Mouse (Mus musculus) MEL (cell line): Measurements from ENCODE around the gene Samd8. TPM values are rescaled to one million over a fixed set of nuclear protein-coding genes. Genes with fewer than 3 reads are reported as not detected.
A peak's percentile ranks its signal among the peaks of the same experiment; 100 is the strongest.

Experiments
- DNase-seq: peaks from one replicate; pipeline ENCODE4 v3.0.0; 2011; ENCODE audit warnings: low read depth, low spot score
- H3K27ac ChIP-seq: 2 replicates; pipeline ENCODE4 v1.5.1; 2012; ENCODE audit warnings: low read depth, mild to moderate bottlenecking, control low read depth, low read length, moderate library complexity; ENCODE audit not compliant: control insufficient read depth
- H3K27me3 ChIP-seq, 2 experiments: fragments of 150-350 bp in 1 of 2; sonication (generic) in 1 of 2; 2 replicates each; pipeline ENCODE4 v1.6.1; 2012; ENCODE audit warnings: low read length in 2 of 2, mild to moderate bottlenecking in 2 of 2, improper control_type of control experiment in 1 of 2, moderate library complexity in 1 of 2; ENCODE audit not compliant: insufficient read depth in 2 of 2, control insufficient read depth in 1 of 2
- H3K36me3 ChIP-seq, 2 experiments: 2 replicates each; pipeline ENCODE4 v1.6.1; 2012 to 2014; ENCODE audit warnings: low read length in 2 of 2, improper control_type of control experiment in 1 of 2, inconsistent platforms in 1 of 2, mild to moderate bottlenecking in 1 of 2; ENCODE audit not compliant: insufficient read depth in 2 of 2, control insufficient read depth in 1 of 2
- H3K4me1 ChIP-seq, 2 experiments: fragments of 150-350 bp in 1 of 2; sonication (generic) in 1 of 2; 2 replicates each; pipeline ENCODE4 v1.6.1; 2012; ENCODE audit warnings: low read length in 2 of 2, improper control_type of control experiment in 1 of 2, mild to moderate bottlenecking in 1 of 2; ENCODE audit not compliant: insufficient read depth in 2 of 2, control insufficient read depth in 1 of 2
- H3K4me3 ChIP-seq, 2 experiments: fragments of 150-350 bp in 1 of 2; sonication (generic) in 1 of 2; 2 replicates each; pipeline ENCODE4 v1.5.1; 2012; ENCODE audit warnings: low read depth in 2 of 2, low read length in 2 of 2, mild to moderate bottlenecking in 2 of 2, moderate library complexity in 2 of 2, control low read depth in 1 of 2, improper control_type of control experiment in 1 of 2; ENCODE audit not compliant: control insufficient read depth in 1 of 2, insufficient read depth in 1 of 2
- H3K79me2 ChIP-seq: 2 replicates; pipeline ENCODE4 v1.6.1; 2012; ENCODE audit warnings: mild to moderate bottlenecking, low read length, moderate library complexity; ENCODE audit not compliant: control insufficient read depth, poor library complexity, insufficient read depth
- H3K9ac ChIP-seq: 2 replicates; pipeline ENCODE4 v1.6.1; 2012; ENCODE audit warnings: low read depth, mild to moderate bottlenecking, control low read depth, low read length, moderate library complexity; ENCODE audit not compliant: control insufficient read depth, poor library complexity, severe bottlenecking
- H3K9me3 ChIP-seq: fragments of 150-350 bp; sonication (generic); replicated peaks from 2 replicates; pipeline ENCODE4 v1.6.1; 2012; ENCODE audit warnings: mild to moderate bottlenecking, low read length, improper control_type of control experiment, moderate library complexity; ENCODE audit not compliant: insufficient read depth
- CHD1 ChIP-seq: IDR thresholded peaks from 2 replicates; pipeline ENCODE4 v1.6.1; 2012; ENCODE audit warnings: low read depth, mild to moderate bottlenecking, inconsistent platforms, low read length, improper control_type of control experiment
- CTCF ChIP-seq, 3 experiments: IDR thresholded peaks in 2 of 3; conservative IDR thresholded peaks in 1 of 3; 2 replicates each; pipeline ENCODE4 v1.5.1; 2011 to 2012; ENCODE audit warnings: low read length in 3 of 3, low read depth in 2 of 3, mild to moderate bottlenecking in 2 of 3, improper control_type of control experiment in 1 of 3, inconsistent platforms in 1 of 3, mixed read lengths in 1 of 3, moderate library complexity in 1 of 3; ENCODE audit not compliant: control insufficient read depth in 1 of 3, insufficient read depth in 1 of 3, poor library complexity in 1 of 3, severe bottlenecking in 1 of 3
- EP300 ChIP-seq, 2 experiments: IDR thresholded peaks; 2 replicates each; pipeline ENCODE4 v1.6.1; 2011; ENCODE audit warnings: improper control_type of control experiment in 2 of 2, low read length in 2 of 2, low read depth in 1 of 2, mild to moderate bottlenecking in 1 of 2
- ETS1 ChIP-seq: IDR thresholded peaks from 2 replicates; pipeline ENCODE4 v1.6.1; 2012; ENCODE audit warnings: low read depth, mild to moderate bottlenecking, inconsistent platforms, low read length, improper control_type of control experiment, moderate library complexity
- HCFC1 ChIP-seq: IDR thresholded peaks from 2 replicates; pipeline ENCODE4 v1.6.1; 2012; ENCODE audit warnings: low read depth, mild to moderate bottlenecking, inconsistent platforms, low read length, improper control_type of control experiment, moderate library complexity
- JUND ChIP-seq: IDR thresholded peaks from 2 replicates; pipeline ENCODE4 v1.6.1; 2011; ENCODE audit warnings: low read depth, mild to moderate bottlenecking, improper control_type of control experiment, low read length
- KAT2A ChIP-seq: conservative IDR thresholded peaks from 2 replicates; pipeline ENCODE4 v1.6.1; 2012; ENCODE audit warnings: low read depth, low read length, improper control_type of control experiment, inconsistent platforms
- MAFK ChIP-seq: IDR thresholded peaks from 2 replicates; pipeline ENCODE4 v1.6.1; 2011; ENCODE audit warnings: low read depth, mild to moderate bottlenecking, low read length, improper control_type of control experiment, borderline replicate concordance
- MAX ChIP-seq: IDR thresholded peaks from 2 replicates; pipeline ENCODE4 v1.6.1; 2011; ENCODE audit warnings: low read length, improper control_type of control experiment
- MAZ ChIP-seq: IDR thresholded peaks from 2 replicates; pipeline ENCODE4 v1.6.1; 2012; ENCODE audit warnings: low read depth, mild to moderate bottlenecking, inconsistent platforms, low read length, improper control_type of control experiment
- MEF2A ChIP-seq: IDR thresholded peaks from 2 replicates; pipeline ENCODE4 v1.6.1; 2014; ENCODE audit warnings: low read depth, mild to moderate bottlenecking, inconsistent platforms, low read length, improper control_type of control experiment; ENCODE audit not compliant: poor library complexity, insufficient replicate concordance, severe bottlenecking; ENCODE audit errors: extremely low read depth
- MXI1 ChIP-seq: IDR thresholded peaks from 2 replicates; pipeline ENCODE4 v1.6.1; 2011; ENCODE audit warnings: mild to moderate bottlenecking, low read depth, low read length, improper control_type of control experiment
- MYC ChIP-seq: IDR thresholded peaks from 2 replicates; pipeline ENCODE4 v1.6.1; 2011; ENCODE audit warnings: low read depth, mild to moderate bottlenecking, low read length, improper control_type of control experiment, moderate library complexity
- POLR2AphosphoS5 ChIP-seq: IDR thresholded peaks from 2 replicates; pipeline ENCODE4 v1.6.1; 2012; ENCODE audit warnings: low read depth, borderline replicate concordance, mild to moderate bottlenecking, inconsistent platforms, low read length, moderate library complexity, mixed read lengths
- RCOR1 ChIP-seq: IDR thresholded peaks from 2 replicates; pipeline ENCODE4 v1.6.1; 2012; ENCODE audit warnings: low read depth, mild to moderate bottlenecking, inconsistent platforms, low read length, improper control_type of control experiment
- SIN3A ChIP-seq: IDR thresholded peaks from 2 replicates; pipeline ENCODE4 v1.6.1; 2012; ENCODE audit warnings: low read length, improper control_type of control experiment, inconsistent platforms
- TAL1 ChIP-seq: IDR thresholded peaks from 2 replicates; pipeline ENCODE4 v1.6.1; 2012; ENCODE audit warnings: mild to moderate bottlenecking, inconsistent platforms, low read length, moderate library complexity, mixed read lengths
- USF1 ChIP-seq: IDR thresholded peaks from 2 replicates; pipeline ENCODE4 v1.6.1; 2014; ENCODE audit warnings: low read depth, mild to moderate bottlenecking, inconsistent platforms, low read length, improper control_type of control experiment, moderate library complexity
- USF2 ChIP-seq, 2 experiments: IDR thresholded peaks; 2 replicates each; pipeline ENCODE4 v1.6.1; 2011 to 2012; ENCODE audit warnings: improper control_type of control experiment in 2 of 2, low read length in 2 of 2, borderline replicate concordance in 1 of 2, inconsistent platforms in 1 of 2, low read depth in 1 of 2, mild to moderate bottlenecking in 1 of 2; ENCODE audit not compliant: insufficient read depth in 1 of 2
- ZC3H11A ChIP-seq: IDR thresholded peaks from 2 replicates; pipeline ENCODE4 v1.6.1; 2012; ENCODE audit warnings: low read depth, mild to moderate bottlenecking, inconsistent platforms, low read length, improper control_type of control experiment
- ZKSCAN1 ChIP-seq: IDR thresholded peaks from 2 replicates; pipeline ENCODE4 v1.6.1; 2012; ENCODE audit warnings: low read depth, mild to moderate bottlenecking, inconsistent platforms, low read length, improper control_type of control experiment, moderate library complexity
- ZMIZ1 ChIP-seq: IDR thresholded peaks from 2 replicates; pipeline ENCODE4 v1.6.1; 2012; ENCODE audit warnings: low read depth, mild to moderate bottlenecking, inconsistent platforms, low read length, improper control_type of control experiment, moderate library complexity
- polyA plus RNA-seq, 2 experiments: library from polyadenylated mRNA; stranded (reverse) in 1 of 2; unstranded in 1 of 2; fragments of >175 nt in 1 of 2; fragments of >200 nt in 1 of 2; gene quantifications; 2 replicates each; pipeline versions ENCODE4 v1.2.1 to v1.2.4; 2012; ENCODE audit warnings: low replicate concordance in 2 of 2, low read depth in 1 of 2; ENCODE audit not compliant: insufficient read length in 2 of 2, insufficient read depth in 1 of 2, missing spikeins in 1 of 2
- total RNA-seq: library from RNA; depleted of rRNA; stranded (reverse); fragments of 300-350 nt; gene quantifications from 2 replicates; pipeline ENCODE4 v1.2.3, GENCODE M21; 2012

Gene Samd8
- total and polyA plus RNA-seq, 3 experiments: 5.8 to 6.8 TPM; not detected in 1

DNA sequence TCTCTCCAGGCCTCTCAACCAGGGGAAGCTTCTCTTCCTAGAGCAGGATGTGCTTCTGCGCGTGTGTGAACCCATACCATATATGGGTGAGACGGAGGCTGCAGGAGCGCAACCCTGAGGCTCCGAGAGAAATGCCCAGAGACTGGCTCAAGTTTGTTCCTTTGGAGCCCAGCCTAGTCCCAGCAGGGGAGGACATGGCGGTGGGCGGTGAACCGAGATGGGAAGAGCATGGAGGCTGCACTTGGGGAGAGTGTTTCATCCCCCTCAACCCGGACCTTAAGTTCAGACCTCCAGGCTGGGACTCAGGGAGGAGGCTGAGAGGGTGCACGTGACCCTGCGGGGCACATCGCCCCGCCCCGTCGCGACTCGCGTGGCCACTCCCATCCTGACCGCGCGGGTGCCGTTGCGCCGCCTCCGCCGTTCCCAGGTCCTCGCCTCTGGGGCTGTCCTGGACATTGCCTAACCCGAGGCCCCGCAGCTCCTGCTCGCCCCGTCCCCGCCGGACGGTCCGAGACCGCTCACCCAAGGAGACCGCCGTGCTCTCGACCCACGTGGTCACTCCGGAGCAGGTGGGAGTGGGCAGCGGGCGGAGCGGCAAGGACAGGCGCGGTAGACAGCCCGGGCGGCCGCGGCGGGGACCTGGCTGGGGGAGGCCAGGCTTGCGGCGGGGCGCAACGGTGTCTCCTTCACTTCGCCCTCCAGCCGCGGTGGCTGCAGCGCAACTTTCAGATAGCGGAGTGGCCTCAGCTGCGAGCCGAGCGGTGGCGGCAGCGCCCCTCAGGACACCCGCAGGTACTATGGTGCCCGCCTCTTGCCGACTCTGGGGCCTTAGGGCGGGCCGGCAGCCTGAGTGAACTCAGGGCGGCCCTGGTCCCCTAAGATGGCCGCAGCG lies 80.8 kb downstream of the Samd8 start (continued):
- TF ChIP-seq MEF2A: no peak
- TF ChIP-seq POLR2AphosphoS5: no peak
- no peak for TF ChIP-seq ZKSCAN1
- no peak for TF ChIP-seq ZC3H11A
- TF ChIP-seq CTCF (IDR thresholded peaks at IDR 0.05 in 2 of 3, conservative IDR thresholded peaks at IDR 0.05 in 1 of 3; ENCODE audit: control insufficient read depth in 1 of 3, insufficient read depth in 1 of 3, low read depth in 2 of 3, low read length in 3 of 3, poor library complexity in 1 of 3, severe bottlenecking in 1 of 3): no peak; a peak in 1 of 6 replicates
- no peak for TF ChIP-seq EP300 (IDR thresholded peaks at IDR 0.05; ENCODE audit: low read depth in 1 of 2, low read length in 2 of 2)
- no peak for TF ChIP-seq MAFK
- TF ChIP-seq TAL1: no peak
- no peak for TF ChIP-seq RCOR1
- TF ChIP-seq CHD1: no peak
- peak; percentile 99 for TF ChIP-seq MAX
- TF ChIP-seq ETS1: peak; percentile 30; the same call in 1 of the 2 replicates
- peak; percentile 80; the same call in 1 of the 2 replicates for TF ChIP-seq ZMIZ1
- no peak for TF ChIP-seq JUND
- TF ChIP-seq USF1: peak; percentile 97
- no peak; the same call in 1 of the 2 replicates for TF ChIP-seq MAZ

DNA sequence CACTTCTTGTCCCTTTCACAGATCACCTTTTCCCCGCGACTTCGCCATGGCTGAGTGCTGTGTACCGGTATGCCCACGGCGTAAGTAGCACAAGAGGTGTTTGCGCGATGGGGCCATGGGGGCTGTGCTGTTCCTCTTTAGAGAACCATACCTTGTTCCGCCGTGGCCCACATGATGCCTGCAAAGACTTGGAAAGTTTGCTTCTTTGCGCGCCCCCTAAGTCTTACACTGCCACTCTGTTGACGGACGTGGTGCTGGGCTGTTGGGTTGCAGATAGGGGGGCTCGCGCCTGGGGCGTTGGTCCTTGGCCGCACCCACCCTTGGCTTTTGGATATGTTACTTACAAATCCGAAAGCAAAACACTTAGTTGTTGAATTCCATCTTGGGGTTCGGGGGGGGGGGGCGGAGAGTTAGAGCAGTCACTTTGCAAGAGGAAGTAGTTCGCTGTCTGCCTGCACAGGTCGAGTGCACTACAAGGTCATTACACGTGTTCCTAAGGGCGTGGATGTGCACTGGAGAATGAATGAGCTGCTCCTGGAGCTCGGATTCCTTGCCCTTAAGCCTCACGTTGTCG lies 81.6 kb downstream of the Samd8 start:
- DNase-seq: peak; percentile 76

More for the DNA sequence above, 81.6 kb downstream of the Samd8 start:
- H3K79me2 ChIP-seq: peaks cover 45% of the 10 kb centered on the region
- H3K27me3 ChIP-seq: no peaks in the 10 kb centered on the region
- H3K9me3 ChIP-seq: no peaks in the 10 kb centered on the region
- peak overlapping the region; percentile 90 for H3K27ac ChIP-seq
- TF ChIP-seq USF2 (IDR thresholded peaks at IDR 0.05; ENCODE audit: borderline replicate concordance in 1 of 2, insufficient read depth in 1 of 2, low read depth in 1 of 2, low read length in 2 of 2) (no peak), HCFC1 (0 out of 2 replicates have a peak, but pooled peaks have one; percentile 20), MAX (peak; percentile 85), MXI1 (peak; percentile 97), KAT2A (0 out of 2 replicates have a peak, but pooled peaks have one; percentile 3), MYC (peak; percentile 88), MAZ (no peak), SIN3A (peak; percentile 84)
- peaks cover 28 to 35% of the 10 kb centered on the region in 2 experiments for H3K36me3 ChIP-seq
- peaks cover 10 to 19% of the 10 kb centered on the region in 2 experiments for H3K4me1 ChIP-seq
- H3K4me3 ChIP-seq: peak overlapping the region; percentile 95 to 99
- H3K9ac ChIP-seq: peak overlapping the region; percentile 92
